Mouse (Mus musculus) erythroblast, embryonic 14.5 days (primary cell): ENCODE data around the gene Capn12.

Experiments
- GATA1 ChIP-seq: IDR thresholded peaks from 2 replicates; pipeline ENCODE4 v1.6.1; 2012; ENCODE audit warnings: low read length, inconsistent platforms, mixed read lengths
- TAL1 ChIP-seq: IDR thresholded peaks from 3 replicates; pipeline ENCODE4 v1.6.1; 2012; ENCODE audit warnings: low read length, inconsistent platforms, mixed read lengths

- no peak for TF ChIP-seq TAL1
- TF ChIP-seq GATA1 = no peak
These were observed 16.9 kb upstream of the Capn12 start for GRCm38 (mm10) chr7:28864288-28864750.
